Mouse (Mus musculus): ENCODE results near the gene Numb. TPM values are rescaled to one million over a fixed set of nuclear protein-coding genes. Genes with fewer than 3 reads are reported as not detected.
A peak's percentile ranks its signal among the peaks of the same experiment; 100 is the strongest.

Numb gene
- total RNA-seq (2014; rRNA removed) (17.5 and 17.8 TPM in 2 replicates), polyA plus RNA-seq (2015; fragmentation: Nextera tagmentation; extraction: Ambion mirVana) (9.0 TPM in 2 replicates)

DNA sequence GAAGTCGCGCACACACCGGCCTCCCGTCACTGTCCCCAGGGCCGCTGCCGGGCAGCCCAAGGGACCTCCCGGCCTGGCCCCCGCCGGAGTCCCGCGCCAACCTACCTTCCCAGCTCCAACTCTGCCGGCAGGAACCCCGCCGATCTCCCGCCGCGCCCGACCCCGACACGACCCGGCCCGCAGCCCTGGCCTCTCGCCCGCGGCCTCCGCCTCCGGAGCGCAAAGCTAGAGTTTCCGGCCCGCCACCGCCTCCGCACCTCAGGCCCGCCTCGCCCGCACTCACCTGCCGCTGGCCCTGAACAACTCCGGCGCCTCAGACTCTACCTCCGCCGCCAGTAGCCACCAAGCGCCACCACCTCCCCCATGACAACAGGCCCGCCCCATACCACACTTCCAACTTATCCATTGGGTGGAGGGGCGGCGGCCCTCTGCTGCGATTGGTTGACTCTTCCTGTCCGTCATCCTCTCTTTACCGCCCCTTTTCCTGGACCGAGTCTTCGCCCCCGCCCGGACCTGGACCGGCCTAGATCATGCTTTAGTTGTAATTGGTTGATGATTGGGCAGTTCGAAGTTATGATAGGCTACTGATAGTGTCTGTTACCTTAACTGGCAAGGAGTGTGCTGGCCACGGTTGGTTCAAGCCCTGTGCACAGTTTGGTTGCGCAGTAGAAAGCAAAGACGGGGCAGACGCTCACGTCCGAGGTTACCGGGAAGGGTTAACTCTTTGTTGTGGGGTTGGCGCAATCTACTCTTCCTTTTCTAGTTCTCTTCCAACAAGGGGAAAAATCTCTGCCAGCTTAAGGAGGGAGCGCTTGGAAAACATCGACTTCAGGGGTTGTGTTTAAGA lies at the start of gene Numb:
TSS of gene Numb (minus strand) at position 400 of the 847 bp plus-strand sequence.
- Histone ChIP-seq H3K9ac (replicated peaks; ENCODE audit: low read length, poor library complexity, severe bottlenecking) (peak within 1 kb of the TSS; percentile 59), H3K9me3 (ENCODE audit: low read length) (no peaks in the 10 kb centered on the region), H3K4me3 (ENCODE audit: low read depth, low read length) (peak within 1 kb of the TSS; percentile 93), H3K4me1 (ENCODE audit: insufficient read depth, low read length) (no peaks in the 10 kb centered on the region), H3K27me3 (ENCODE audit: insufficient read depth, low read length) (no peaks in the 10 kb centered on the region), H3K4me2 (ENCODE audit: low read depth, low read length, poor library complexity, severe bottlenecking) (peak within 1 kb of the TSS; percentile 94), H3K36me3 (ENCODE audit: insufficient read depth, low read length) (no peaks in the 10 kb centered on the region), H3K27ac (ENCODE audit: low read depth, low read length) (peak within 1 kb of the TSS; percentile 72)
- 0 out of 2 replicates have a peak, but pooled peaks have one; percentile 15 for TF ChIP-seq CTCF (IDR thresholded peaks at IDR 0.05)
- under 1% methylated on average over 52 of the region's 63 CpGs for WGBS
- ATAC-seq (ENCODE audit: low FRiP score) (peak; percentile 100), DNase-seq (ENCODE audit: low spot score) (peak; percentile 99)

DNA sequence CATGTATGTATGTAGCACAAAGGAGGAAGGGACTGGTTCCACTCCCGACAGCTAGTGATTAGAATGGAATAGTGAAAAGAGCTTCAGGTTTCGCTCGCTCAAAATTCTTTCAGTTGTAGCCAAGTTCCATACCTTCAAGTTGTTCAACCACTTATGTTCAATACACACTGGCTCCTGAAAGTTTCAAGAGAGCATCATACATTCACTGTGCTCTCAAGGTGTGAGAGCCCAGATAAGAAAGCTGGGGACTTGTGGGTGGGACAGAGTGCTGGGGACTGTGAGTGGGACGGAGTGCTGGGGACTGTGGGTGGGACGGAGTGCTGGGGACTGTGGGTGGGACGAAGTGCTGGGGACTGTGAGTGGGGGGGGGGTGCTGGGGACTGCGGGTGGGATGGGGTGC lies 43.5 kb upstream of the Numb start:
- no peak overlapping the region for H3K9ac ChIP-seq (replicated peaks; ENCODE audit: low read length, poor library complexity, severe bottlenecking)
- no peak overlapping the region for H3K4me2 ChIP-seq (ENCODE audit: low read depth, low read length, poor library complexity, severe bottlenecking)
- H3K27ac ChIP-seq (ENCODE audit: low read depth, low read length), result no peak overlapping the region
- no peaks in the 10 kb centered on the region for H3K27me3 ChIP-seq (ENCODE audit: insufficient read depth, low read length)
- ATAC-seq (ENCODE audit: low FRiP score), result no peak
- no peaks in the 10 kb centered on the region for H3K9me3 ChIP-seq (ENCODE audit: low read length)
- H3K4me1 ChIP-seq (ENCODE audit: insufficient read depth, low read length), result no peaks in the 10 kb centered on the region
- no peak overlapping the region for H3K4me3 ChIP-seq (ENCODE audit: low read depth, low read length)
- TF ChIP-seq CTCF (IDR thresholded peaks at IDR 0.05), result no peak
- 82% methylated on average over 7 of the region's 7 CpGs for WGBS
- no peak for DNase-seq (ENCODE audit: low spot score)
- no peaks in the 10 kb centered on the region for H3K36me3 ChIP-seq (ENCODE audit: insufficient read depth, low read length)

DNA sequence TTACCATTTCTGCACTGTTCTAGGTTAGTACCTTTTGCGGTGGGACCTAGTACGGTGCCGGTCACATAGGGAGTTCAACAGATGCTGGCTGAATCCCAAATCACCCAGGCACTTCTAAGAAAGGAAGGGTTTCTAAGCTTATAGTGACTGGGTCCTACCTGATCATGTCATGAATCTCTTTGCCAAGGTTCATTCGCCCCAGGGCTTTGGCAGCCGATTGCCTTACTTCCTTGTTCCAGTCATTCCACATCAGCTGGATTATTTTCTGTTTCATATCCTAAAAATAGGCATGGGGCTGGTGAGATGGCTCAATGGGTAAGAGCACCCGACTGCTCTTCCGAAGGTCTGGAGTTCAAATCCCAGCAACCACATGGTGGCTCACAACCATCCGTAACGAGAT lies 36.5 kb upstream of the Numb start:
- no peaks in the 10 kb centered on the region for H3K4me1 ChIP-seq (ENCODE audit: insufficient read depth, low read length)
- no peak overlapping the region for H3K4me3 ChIP-seq (ENCODE audit: low read depth, low read length)
- no peak overlapping the region for H3K4me2 ChIP-seq (ENCODE audit: low read depth, low read length, poor library complexity, severe bottlenecking)
- no peak for DNase-seq (ENCODE audit: low spot score)
- H3K27ac ChIP-seq (ENCODE audit: low read depth, low read length), result no peak overlapping the region
- H3K36me3 ChIP-seq (ENCODE audit: insufficient read depth, low read length), result 0 out of 2 replicates have a peak, but pooled peaks cover 7% of the 10 kb centered on the region
- no peaks in the 10 kb centered on the region for H3K9me3 ChIP-seq (ENCODE audit: low read length)
- WGBS, result 91% methylated on average over 9 of the region's 9 CpGs
- no peak overlapping the region for H3K9ac ChIP-seq (replicated peaks; ENCODE audit: low read length, poor library complexity, severe bottlenecking)
- no peak for TF ChIP-seq CTCF (IDR thresholded peaks at IDR 0.05)
- ATAC-seq (ENCODE audit: low FRiP score), result no peak
- H3K27me3 ChIP-seq (ENCODE audit: insufficient read depth, low read length), result no peaks in the 10 kb centered on the region

- Histone ChIP-seq H3K4me3 (ENCODE audit: low read depth, low read length) (peak overlapping the region; percentile 83), H3K36me3 (ENCODE audit: insufficient read depth, low read length) (0 out of 2 replicates have a peak, but pooled peaks cover 3% of the 10 kb centered on the region), H3K4me2 (ENCODE audit: low read depth, low read length, poor library complexity, severe bottlenecking) (peak overlapping the region; percentile 87), H3K27me3 (ENCODE audit: insufficient read depth, low read length) (no peaks in the 10 kb centered on the region), H3K9me3 (ENCODE audit: low read length) (no peaks in the 10 kb centered on the region), H3K4me1 (ENCODE audit: insufficient read depth, low read length) (peaks cover 9% of the 10 kb centered on the region), H3K9ac (replicated peaks; ENCODE audit: low read length, poor library complexity, severe bottlenecking) (peak overlapping the region; percentile 79), H3K27ac (ENCODE audit: low read depth, low read length) (no peak overlapping the region)
- ATAC-seq (ENCODE audit: low FRiP score) (0 out of 2 replicates have a peak, but pooled peaks have one; percentile 5), DNase-seq (ENCODE audit: low spot score) (no peak)
- TF ChIP-seq CTCF (IDR thresholded peaks at IDR 0.05), result no peak
- 69% methylated on average over 32 of the region's 32 CpGs for WGBS
These were observed 30.2 kb upstream of the Numb start for GRCm38 (mm10) chr12:83951711-83952575.

- TF ChIP-seq CTCF (IDR thresholded peaks at IDR 0.05), result no peak
- Histone ChIP-seq H3K36me3 (ENCODE audit: insufficient read depth, low read length) (0 out of 2 replicates have a peak, but pooled peaks cover 3% of the 10 kb centered on the region), H3K9me3 (ENCODE audit: low read length) (no peaks in the 10 kb centered on the region), H3K9ac (replicated peaks; ENCODE audit: low read length, poor library complexity, severe bottlenecking) (peak overlapping the region; percentile 79), H3K27me3 (ENCODE audit: insufficient read depth, low read length) (no peaks in the 10 kb centered on the region), H3K4me3 (ENCODE audit: low read depth, low read length) (peak overlapping the region; percentile 83), H3K27ac (ENCODE audit: low read depth, low read length) (peak overlapping the region; percentile 89), H3K4me1 (ENCODE audit: insufficient read depth, low read length) (peaks cover 9% of the 10 kb centered on the region), H3K4me2 (ENCODE audit: low read depth, low read length, poor library complexity, severe bottlenecking) (peak overlapping the region; percentile 87)
- DNase-seq (ENCODE audit: low spot score), result peak; percentile 50
- under 1% methylated on average over 80 of the region's 116 CpGs for WGBS
- peak; percentile 58 for ATAC-seq (ENCODE audit: low FRiP score)
These were observed 29.3 kb upstream of the Numb start for GRCm38 (mm10) chr12:83950840-83951701.
